Mouse (Mus musculus): ENCODE results near the gene Wnt11. TPM values are rescaled to one million over a fixed set of nuclear protein-coding genes. Genes with fewer than 3 reads are reported as not detected.

The Wnt11 gene
- 7.3 and 7.5 TPM in 2 replicates for polyA plus RNA-seq (2015; fragmentation: Nextera tagmentation; extraction: Ambion mirVana)

GRCm38 (mm10) chr7:98834711-98835321 is at the start of gene Wnt11:
Gene Wnt11, plus strand, starts transcription at chr7:98835112.

Other genes with a start within 250 kb of the Wnt11 start
- gene Emsy, start 178.3 kb upstream of the Wnt11 start, polyA plus RNA-seq (2015; fragmentation: Nextera tagmentation; extraction: Ambion mirVana): 9.8 and 11.8 TPM in 2 replicates
- 30.2 and 39.4 TPM in 2 replicates for gene Thap12, start 132.0 kb upstream of the Wnt11 start, polyA plus RNA-seq (2015; fragmentation: Nextera tagmentation; extraction: Ambion mirVana)

All from adrenal gland, postnatal 0 days (tissue).